ENCODE assay signal across 10 mouse cellular contexts in the genomic region with DNA sequence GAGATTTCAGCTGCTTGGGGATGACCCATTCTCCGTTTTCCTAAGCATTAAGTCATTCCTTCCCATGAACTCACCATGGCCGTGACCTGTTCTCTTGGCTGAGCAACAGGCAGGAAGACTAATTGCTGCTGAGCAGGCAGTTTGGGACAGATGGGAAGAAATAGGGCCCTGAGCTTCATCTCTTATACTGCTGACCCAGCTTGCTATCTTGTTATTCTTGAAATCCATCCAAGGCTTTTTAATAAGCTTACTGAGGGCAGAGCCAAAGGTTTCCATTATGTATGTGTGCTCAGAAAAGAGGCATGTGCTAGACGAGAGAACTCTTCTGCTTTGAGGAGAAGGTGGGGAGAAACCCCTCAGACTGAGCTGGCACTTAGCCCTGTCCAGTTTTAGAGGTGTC. TPM values are rescaled to one million over a fixed set of nuclear protein-coding genes. Genes with fewer than 3 reads are reported as not detected.
DNase-seq lines count a peak whose midpoint lies in the region; ATAC-seq and TF ChIP-seq lines count a peak whose summit lies in the region.
"Had no signal": no experiment of that assay in that cellular context is flagged by ENCODE, and none has a peak within 500 bp of the region (broad histone marks: within the 10 kb centered on the region; RNA-seq: fewer than 3 reads in every experiment).

No protein-coding gene starts in this region.

- peak; percentile 91 for ATAC-seq in lung, embryonic 14.5 days (ENCODE audit: insufficient read depth)
- ATAC-seq in erythroid progenitor cell, adult 5-6 weeks (replicated peaks; ENCODE audit: low FRiP score, poor library complexity, severe bottlenecking) = no peak

- no peaks in the 10 kb centered on the region for H3K9me3 ChIP-seq in lung, embryonic 14.5 days (ENCODE audit: low read depth, low read length)
- H3K9me3 ChIP-seq: embryonic facial prominence, embryonic 12.5 days; hindbrain, embryonic 15.5 days; neural tube, embryonic 15.5 days had no signal

- 0 out of 2 replicates have a peak overlapping the region, but pooled peaks have one; percentile 18 for H3K27ac ChIP-seq in lung, embryonic 14.5 days (ENCODE audit: low read depth)
- H3K27ac ChIP-seq: embryonic facial prominence, embryonic 12.5 days; hindbrain, embryonic 15.5 days; neural tube, embryonic 15.5 days had no signal

- H3K4me3 ChIP-seq in lung, embryonic 14.5 days (ENCODE audit: low read depth, low read length) = no peak overlapping the region
- H3K4me3 ChIP-seq: embryonic facial prominence, embryonic 12.5 days; hindbrain, embryonic 15.5 days; neural tube, embryonic 15.5 days had no signal

- H3K27me3 ChIP-seq in lung, embryonic 14.5 days (ENCODE audit: insufficient read depth, low read length) = no peaks in the 10 kb centered on the region
- H3K27me3 ChIP-seq: hindbrain, embryonic 15.5 days had no signal

- 37% methylated on average over 3 of the region's 3 CpGs for WGBS in lung, embryonic 14.5 days

- 0 out of 2 replicates have a peak, but pooled peaks cover 1% of the 10 kb centered on the region for H3K36me3 ChIP-seq in lung, embryonic 14.5 days (ENCODE audit: insufficient read depth)
- H3K36me3 ChIP-seq: embryonic facial prominence, embryonic 12.5 days had no signal

- H3K9ac ChIP-seq in lung, embryonic 14.5 days = no peak overlapping the region
- H3K9ac ChIP-seq: embryonic facial prominence, embryonic 12.5 days; hindbrain, embryonic 15.5 days; neural tube, embryonic 15.5 days had no signal

- DNase-seq in lung, embryonic 14.5 days = peak; percentile 63
- no peak for DNase-seq in lung, postnatal 25 days (ENCODE audit: low spot score)
- peak; percentile 44 for DNase-seq in brain, adult 2 months (ENCODE audit: low read depth, low spot score)
- DNase-seq in kidney, adult 18-20 months = peak; percentile 6
- DNase-seq in ovary, postnatal 14 days (ENCODE audit: low spot score) = peak; percentile 4
- DNase-seq in thymus, adult 18-20 months = no peak

- TF ChIP-seq CTCF in lung, embryonic 14.5 days (IDR thresholded peaks at IDR 0.05; ENCODE audit: low read depth) = no peak

- no peaks in the 10 kb centered on the region for H3K4me1 ChIP-seq in lung, embryonic 14.5 days (ENCODE audit: insufficient read depth)
- H3K4me1 ChIP-seq: embryonic facial prominence, embryonic 12.5 days; hindbrain, embryonic 15.5 days; neural tube, embryonic 15.5 days had no signal

- no peak overlapping the region for H3K4me2 ChIP-seq in lung, embryonic 14.5 days
- H3K4me2 ChIP-seq: embryonic facial prominence, embryonic 12.5 days; hindbrain, embryonic 15.5 days; neural tube, embryonic 15.5 days had no signal

RNA-seq across cellular contexts. Expression of a gene that starts 55.4 kb away (rescaled TPM):
- 28.1 and 31.7 TPM in 2 replicates for polyA plus RNA-seq in lung, embryonic 14.5 days (2014; fragmentation: Nextera tagmentation; extraction: Ambion mirVana)
- total RNA-seq in erythroid progenitor cell, adult 5-6 weeks (2015; ENCODE audit: low replicate concordance) = 2.9 and 3.6 TPM in 2 replicates
- 1.7 and 7.4 TPM in 2 replicates for total RNA-seq in erythroid progenitor cell, adult 5-6 weeks (2017; ENCODE audit: low replicate concordance)

RNA-seq across cellular contexts. Expression of a gene that starts 55.6 kb away (rescaled TPM):
- 8.0 and 9.2 TPM in 2 replicates for polyA plus RNA-seq in lung, embryonic 14.5 days (2014; fragmentation: Nextera tagmentation; extraction: Ambion mirVana)
- total RNA-seq in erythroid progenitor cell, adult 5-6 weeks (2015; ENCODE audit: low replicate concordance) = 7.9 and 9.6 TPM in 2 replicates
- 6.2 and 11.2 TPM in 2 replicates for total RNA-seq in erythroid progenitor cell, adult 5-6 weeks (2017; ENCODE audit: low replicate concordance)

Comparison
In these comparisons a context has a peak if more than half of its experiments do, and no peak if none do; other contexts are left out.
1. DNase-seq: peak in lung, embryonic 14.5 days (single experiment), brain, adult 2 months (single experiment), kidney, adult 18-20 months (single experiment) and ovary, postnatal 14 days (single experiment); none in lung, postnatal 25 days (single experiment) and thymus, adult 18-20 months (0 of 2).